Mouse (Mus musculus): Measurements from ENCODE around the gene Htra3. TPM values are rescaled to one million over a fixed set of nuclear protein-coding genes. Genes with fewer than 3 reads are reported as not detected.

Gene Htra3
- polyA plus RNA-seq, 2 experiments, result 0.46 to 0.99 TPM

DNA sequence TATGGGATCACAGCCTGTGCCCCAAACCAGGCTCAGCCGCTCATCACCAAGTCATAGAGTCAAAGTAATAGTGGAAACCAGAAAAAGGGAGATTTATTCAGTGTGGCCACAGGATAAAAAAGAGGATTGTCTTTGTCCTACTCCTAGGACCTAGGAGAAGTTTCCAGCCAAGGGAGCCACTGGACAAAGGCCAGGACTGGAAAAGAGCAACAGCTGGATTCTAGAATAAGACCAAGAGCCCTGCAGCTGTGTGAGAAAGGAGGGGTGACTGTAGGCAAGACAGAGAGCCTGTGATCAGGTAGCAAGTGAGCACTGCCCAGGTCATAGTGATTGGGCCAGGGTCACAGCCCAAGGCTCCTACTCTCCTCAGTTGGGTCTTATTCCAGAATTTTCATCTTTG is 32.7 kb downstream of the Htra3 start:
- no peak for DNase-seq (ENCODE audit: low read depth in 3 of 3, low spot score in 3 of 3)
- ATAC-seq (ENCODE audit: insufficient read depth), result no peak
- no peaks in the 10 kb centered on the region for H3K36me3 ChIP-seq (replicated peaks; ENCODE audit: control insufficient read depth, insufficient read depth, low read depth)
- H3K4me2 ChIP-seq (ENCODE audit: low read depth), result no peak overlapping the region
- TF ChIP-seq CTCF (IDR thresholded peaks at IDR 0.05; ENCODE audit: low read depth), result no peak
- TF ChIP-seq EP300 (IDR thresholded peaks at IDR 0.05; ENCODE audit: low read depth), result no peak
- no peaks in the 10 kb centered on the region for H3K27me3 ChIP-seq (ENCODE audit: control insufficient read depth, insufficient read depth, low read length)
- no peak overlapping the region for H3K4me3 ChIP-seq (ENCODE audit: insufficient read depth in 1 of 2, low read depth in 2 of 2, low read length in 2 of 2)
- H3K9ac ChIP-seq (replicated peaks), result no peak overlapping the region
- 65% methylated on average over 1 of the region's 1 CpGs for WGBS (ENCODE audit: insufficient replicate concordance)
- H3K9me3 ChIP-seq (ENCODE audit: control insufficient read depth, low read length), result no peaks in the 10 kb centered on the region
- H3K4me1 ChIP-seq (replicated peaks; ENCODE audit: control insufficient read depth in 2 of 2, insufficient read depth in 2 of 2, low read length in 1 of 2), result no peaks in the 10 kb centered on the region
- no peak overlapping the region for H3K27ac ChIP-seq

GRCm38 (mm10) chr5:35645938-35646493 is 33.6 kb downstream of the Htra3 start:
- no peak for DNase-seq (ENCODE audit: low read depth in 3 of 3, low spot score in 3 of 3)
- 56% methylated on average over 6 of the region's 6 CpGs for WGBS (ENCODE audit: insufficient replicate concordance)
- no peaks in the 10 kb centered on the region for H3K36me3 ChIP-seq (replicated peaks; ENCODE audit: control insufficient read depth, insufficient read depth, low read depth)

GRCm38 (mm10) chr5:35644082-35644481 is 35.5 kb downstream of the Htra3 start:
- no peaks in the 10 kb centered on the region for H3K36me3 ChIP-seq (replicated peaks; ENCODE audit: control insufficient read depth, insufficient read depth, low read depth)
- ATAC-seq (ENCODE audit: insufficient read depth) (no peak), DNase-seq (ENCODE audit: low read depth in 3 of 3, low spot score in 3 of 3) (no peak)
- H3K27ac ChIP-seq, result no peak overlapping the region
- no peaks in the 10 kb centered on the region for H3K9me3 ChIP-seq (ENCODE audit: control insufficient read depth, low read length)
- H3K4me1 ChIP-seq (replicated peaks; ENCODE audit: control insufficient read depth in 2 of 2, insufficient read depth in 2 of 2, low read length in 1 of 2), result no peaks in the 10 kb centered on the region
- TF ChIP-seq CTCF (IDR thresholded peaks at IDR 0.05; ENCODE audit: low read depth) (no peak), EP300 (IDR thresholded peaks at IDR 0.05; ENCODE audit: low read depth) (no peak)
- H3K4me2 ChIP-seq (ENCODE audit: low read depth), result no peak overlapping the region
- no peak overlapping the region for H3K9ac ChIP-seq (replicated peaks)
- H3K27me3 ChIP-seq (ENCODE audit: control insufficient read depth, insufficient read depth, low read length), result no peaks in the 10 kb centered on the region
- WGBS (ENCODE audit: insufficient replicate concordance), result 46% methylated on average over 4 of the region's 4 CpGs
- no peak overlapping the region for H3K4me3 ChIP-seq (ENCODE audit: insufficient read depth in 1 of 2, low read depth in 2 of 2, low read length in 2 of 2)

More at GRCm38 (mm10) chr5:35645938-35646493, 33.6 kb downstream of the Htra3 start:
- Histone ChIP-seq H3K4me3 (ENCODE audit: insufficient read depth in 1 of 2, low read depth in 2 of 2, low read length in 2 of 2) (no peak overlapping the region), H3K9me3 (ENCODE audit: control insufficient read depth, low read length) (no peaks in the 10 kb centered on the region), H3K4me2 (ENCODE audit: low read depth) (no peak overlapping the region), H3K9ac (replicated peaks) (no peak overlapping the region), H3K4me1 (replicated peaks; ENCODE audit: control insufficient read depth in 2 of 2, insufficient read depth in 2 of 2, low read length in 1 of 2) (no peaks in the 10 kb centered on the region), H3K27ac (no peak overlapping the region), H3K27me3 (ENCODE audit: control insufficient read depth, insufficient read depth, low read length) (no peaks in the 10 kb centered on the region)
- no peak for ATAC-seq (ENCODE audit: insufficient read depth)
- TF ChIP-seq CTCF (IDR thresholded peaks at IDR 0.05; ENCODE audit: low read depth) (no peak), EP300 (IDR thresholded peaks at IDR 0.05; ENCODE audit: low read depth) (no peak)

- ATAC-seq (ENCODE audit: insufficient read depth), result no peak
- H3K27me3 ChIP-seq (ENCODE audit: control insufficient read depth, insufficient read depth, low read length), result no peaks in the 10 kb centered on the region
- no peak overlapping the region for H3K4me3 ChIP-seq (ENCODE audit: insufficient read depth in 1 of 2, low read depth in 2 of 2, low read length in 2 of 2)
- no peak overlapping the region for H3K9ac ChIP-seq (replicated peaks)
- H3K9me3 ChIP-seq (ENCODE audit: control insufficient read depth, low read length), result no peaks in the 10 kb centered on the region
- no peak for DNase-seq (ENCODE audit: low read depth in 3 of 3, low spot score in 3 of 3)
- H3K4me1 ChIP-seq (replicated peaks; ENCODE audit: control insufficient read depth in 2 of 2, insufficient read depth in 2 of 2, low read length in 1 of 2), result no peaks in the 10 kb centered on the region
- no peak overlapping the region for H3K27ac ChIP-seq
- TF ChIP-seq CTCF (IDR thresholded peaks at IDR 0.05; ENCODE audit: low read depth), result no peak
- TF ChIP-seq EP300 (IDR thresholded peaks at IDR 0.05; ENCODE audit: low read depth), result no peak
- H3K4me2 ChIP-seq (ENCODE audit: low read depth), result no peak overlapping the region
- WGBS (ENCODE audit: insufficient replicate concordance), result 62% methylated on average over 9 of the region's 9 CpGs
- no peaks in the 10 kb centered on the region for H3K36me3 ChIP-seq (replicated peaks; ENCODE audit: control insufficient read depth, insufficient read depth, low read depth)
Measured at GRCm38 (mm10) chr5:35643401-35644048, 36.1 kb downstream of the Htra3 start.

DNA sequence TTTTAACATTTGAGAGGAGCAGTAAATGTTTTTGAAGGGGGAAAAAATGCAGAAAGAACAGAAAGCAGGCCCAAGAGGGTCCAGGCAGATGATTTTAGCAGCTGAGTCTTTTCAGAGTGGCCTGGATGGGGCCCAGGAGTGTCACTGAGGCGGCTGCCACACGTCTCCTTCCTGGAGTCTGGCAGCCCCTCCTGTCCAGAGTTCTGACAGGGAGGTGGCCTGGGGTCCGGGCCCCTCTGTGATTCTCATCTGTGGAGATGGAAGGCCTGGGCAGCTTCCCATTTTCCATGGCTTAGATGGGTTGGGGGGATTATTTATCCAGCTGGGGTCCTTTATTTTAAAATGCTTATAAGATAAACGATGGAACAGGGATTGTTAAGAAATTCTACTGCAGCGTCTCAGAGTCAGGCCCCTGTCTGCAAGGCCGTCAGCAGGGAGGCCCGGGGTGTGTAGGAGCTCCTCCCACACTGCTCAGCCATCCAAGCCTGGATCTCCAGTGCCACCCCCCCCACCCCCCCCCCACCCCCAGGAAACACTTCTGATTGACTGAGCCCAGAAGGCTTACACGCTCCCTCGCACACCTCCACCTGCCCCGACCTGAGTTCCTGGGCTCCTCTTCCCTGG is 37.5 kb downstream of the Htra3 start:
- WGBS (ENCODE audit: insufficient replicate concordance), result 51% methylated on average over 10 of the region's 10 CpGs
- ATAC-seq (ENCODE audit: insufficient read depth) (no peak), DNase-seq (ENCODE audit: low read depth in 3 of 3, low spot score in 3 of 3) (no peak)
- Histone ChIP-seq H3K9ac (replicated peaks) (no peak overlapping the region), H3K9me3 (ENCODE audit: control insufficient read depth, low read length) (no peaks in the 10 kb centered on the region), H3K4me2 (ENCODE audit: low read depth) (no peak overlapping the region), H3K27me3 (ENCODE audit: control insufficient read depth, insufficient read depth, low read length) (no peaks in the 10 kb centered on the region), H3K27ac (no peak overlapping the region), H3K36me3 (replicated peaks; ENCODE audit: control insufficient read depth, insufficient read depth, low read depth) (no peaks in the 10 kb centered on the region), H3K4me1 (replicated peaks; ENCODE audit: control insufficient read depth in 2 of 2, insufficient read depth in 2 of 2, low read length in 1 of 2) (no peaks in the 10 kb centered on the region), H3K4me3 (ENCODE audit: insufficient read depth in 1 of 2, low read depth in 2 of 2, low read length in 2 of 2) (no peak overlapping the region)
- TF ChIP-seq CTCF (IDR thresholded peaks at IDR 0.05; ENCODE audit: low read depth) (no peak), EP300 (IDR thresholded peaks at IDR 0.05; ENCODE audit: low read depth) (no peak)

Data from liver, embryonic 14.5 days (tissue).